Mouse (Mus musculus) left cerebral cortex, postnatal 25 days (tissue): ENCODE measurements at regions not wholly inside any gene's neighbourhood (a gene's known extent, or its start where the extent isn't known, plus 50 kb on each side); places are given as distances from the start of the nearest gene placed in this dataset.

Source experiments
- DNase-seq, 2 experiments: peaks; one replicate each; pipeline ENCODE4 v3.0.0; 2022; ENCODE audit warnings: low spot score in 2 of 2, mixed read lengths in 1 of 2
- intact Hi-C: fragments of 180-260 bp; cut with DNase I; formaldehyde crosslinking; loops from one replicate; pipeline ENCODE4 v1.15.1; 2025

GRCm38 (mm10) chr3:52724354-52724753 lies 292.7 kb downstream of the Cog6 start:
- intact Hi-C loops: no loop called here
- no peak for DNase-seq

- no peak for DNase-seq
- intact Hi-C loops: no loop called here
These were observed 294.1 kb downstream of the Cog6 start for GRCm38 (mm10) chr3:52722946-52723345.

DNA sequence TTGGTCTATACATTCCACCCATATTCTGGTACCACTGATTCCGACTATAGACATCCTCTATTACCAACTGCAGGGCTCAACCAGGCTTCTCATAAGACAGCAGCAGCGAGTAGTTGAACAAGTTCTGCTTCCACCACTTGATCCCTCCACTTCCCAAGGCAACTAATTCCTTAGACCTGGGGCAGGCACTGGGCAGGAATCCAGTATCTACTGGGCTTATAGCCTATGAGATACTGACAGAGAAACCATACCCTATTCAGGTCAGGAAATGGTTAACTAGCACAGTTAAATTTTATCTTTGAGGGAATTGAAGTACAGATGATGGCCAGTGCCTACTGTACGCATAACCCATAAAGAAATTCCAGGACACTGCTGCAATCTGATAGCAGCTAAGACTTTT lies 297.9 kb downstream of the Cog6 start:
- intact Hi-C loops: no loop called here
- no peak for DNase-seq

DNA sequence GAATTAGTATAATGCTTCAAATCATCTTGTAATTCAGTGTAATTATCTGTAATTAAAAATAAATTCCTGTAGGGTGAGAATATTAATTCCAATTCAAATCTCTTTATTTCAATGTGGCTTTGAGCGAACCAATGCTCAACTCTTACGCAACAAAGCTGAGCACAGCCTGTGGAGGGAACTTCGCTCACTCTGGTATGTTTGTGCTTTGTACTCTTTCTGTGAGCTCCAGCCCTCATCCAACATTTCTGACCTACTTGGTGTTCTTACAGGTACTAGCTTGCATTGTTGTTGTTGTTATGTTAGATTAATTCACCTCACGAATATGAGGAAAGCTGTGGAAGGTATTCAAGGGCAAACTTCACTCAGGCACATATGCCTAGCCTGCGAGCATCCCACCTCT lies 299.7 kb downstream of the Cog6 start:
- intact Hi-C loops: no loop called here
- DNase-seq: no peak

DNA sequence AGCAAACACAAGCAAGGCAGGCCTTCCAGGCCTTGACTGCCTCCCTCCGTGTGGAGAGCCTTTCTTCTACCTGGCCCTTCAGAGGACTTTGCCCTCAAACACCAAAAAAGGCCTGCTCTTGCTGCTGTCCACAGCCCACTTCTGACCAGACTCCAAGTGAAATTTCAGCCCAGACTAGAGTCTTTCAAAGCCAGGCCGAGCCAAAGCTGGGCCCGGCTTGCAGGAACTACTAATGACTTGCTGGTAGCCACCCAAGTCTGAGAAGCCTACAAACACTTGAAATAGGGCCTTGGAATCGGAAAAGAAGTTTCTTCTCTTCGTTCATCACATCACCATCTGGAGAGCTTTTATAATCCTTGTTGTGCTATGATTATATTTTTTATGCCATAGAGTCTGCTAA lies 304.9 kb downstream of the Cog6 start:
- peak in 1 of 2 experiments; percentile 31 for DNase-seq
- intact Hi-C loops: no loop called here

DNA sequence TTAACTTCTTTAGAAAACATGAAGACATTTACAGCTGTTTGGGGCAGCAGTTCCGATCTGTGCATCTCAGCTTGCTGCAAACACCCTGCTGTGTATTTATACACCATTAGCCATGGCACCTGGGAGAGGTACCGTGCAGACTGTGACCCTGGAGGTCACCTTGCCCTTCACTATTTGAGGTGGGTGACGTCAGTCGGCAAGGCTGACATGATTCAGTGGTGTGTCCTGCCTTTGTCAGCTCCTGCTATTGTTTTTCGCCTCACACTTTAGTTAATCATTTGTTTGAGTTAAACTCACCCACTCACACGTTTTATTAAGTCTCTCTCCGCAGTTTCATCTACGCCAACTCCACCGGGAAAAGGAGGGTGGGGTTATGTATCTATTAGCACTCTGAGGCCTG lies 305.9 kb downstream of the Cog6 start:
- DNase-seq: no peak
- intact Hi-C loops: no loop called here

GRCm38 (mm10) chr3:52708746-52709145 lies 308.3 kb downstream of the Cog6 start:
- intact Hi-C loops: no loop called here

DNA sequence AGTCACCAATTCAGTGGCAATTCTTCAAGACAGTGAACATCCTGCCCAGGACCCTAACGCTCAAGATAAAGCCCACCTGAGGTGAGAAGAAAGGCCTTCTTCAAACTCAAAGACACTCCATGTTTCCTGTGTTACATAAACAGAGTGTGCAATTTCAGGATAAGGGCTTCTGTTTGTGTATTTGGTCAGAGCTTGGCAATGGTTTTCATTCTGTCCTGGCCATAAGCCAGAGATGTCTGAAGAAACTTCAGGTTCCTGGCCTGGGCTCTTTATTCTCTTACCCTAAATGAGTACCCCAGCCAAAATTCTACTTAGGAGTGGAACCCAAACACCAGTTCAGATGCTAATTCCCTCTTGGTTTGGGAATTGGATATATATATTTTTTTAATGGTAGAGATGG lies 308.7 kb downstream of the Cog6 start:
- intact Hi-C loops: no loop called here
- no peak for DNase-seq

More at GRCm38 (mm10) chr3:52708746-52709145, 308.3 kb downstream of the Cog6 start:
- no peak for DNase-seq

- intact Hi-C loops: no loop called here
- peak in 1 of 2 experiments; percentile 48 for DNase-seq
These were observed 310.4 kb downstream of the Cog6 start for GRCm38 (mm10) chr3:52706626-52707025.

GRCm38 (mm10) chr3:52703751-52704150 lies 313.3 kb downstream of the Cog6 start:
- intact Hi-C loops: loop anchor here (1.0 to 2.0 kb wide), 3 partner anchors 17 to 193 kb away; no protein-coding TSS in a partner anchor
- peak in 1 of 2 experiments; percentile 71 for DNase-seq

DNA sequence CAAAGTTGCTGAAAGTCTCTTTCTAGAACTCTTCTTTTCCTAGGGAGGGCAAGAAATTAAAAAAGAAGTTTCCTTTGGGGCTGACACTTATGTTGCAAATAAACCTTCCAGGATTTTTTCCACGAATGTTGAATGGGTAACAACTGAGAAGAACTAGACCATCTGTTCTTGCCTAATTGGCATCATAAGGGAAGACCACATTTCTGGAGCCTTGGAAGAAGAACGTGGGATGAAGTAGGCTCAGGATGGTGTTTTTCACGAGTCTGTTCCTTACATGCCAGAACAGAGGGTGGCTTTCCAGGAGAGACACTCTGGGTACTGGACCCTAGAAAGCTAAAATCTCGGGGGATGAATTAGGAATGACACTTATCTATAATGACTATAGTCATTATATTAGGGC lies 314.1 kb downstream of the Cog6 start:
- peak; percentile 35 to 89 for DNase-seq
- intact Hi-C loops: loop anchor here (1.0 to 2.0 kb wide), 3 partner anchors 16 to 193 kb away; no protein-coding TSS in a partner anchor

GRCm38 (mm10) chr3:52701601-52702000 lies 315.4 kb downstream of the Cog6 start:
- DNase-seq: no peak
- intact Hi-C loops: no loop called here

DNA sequence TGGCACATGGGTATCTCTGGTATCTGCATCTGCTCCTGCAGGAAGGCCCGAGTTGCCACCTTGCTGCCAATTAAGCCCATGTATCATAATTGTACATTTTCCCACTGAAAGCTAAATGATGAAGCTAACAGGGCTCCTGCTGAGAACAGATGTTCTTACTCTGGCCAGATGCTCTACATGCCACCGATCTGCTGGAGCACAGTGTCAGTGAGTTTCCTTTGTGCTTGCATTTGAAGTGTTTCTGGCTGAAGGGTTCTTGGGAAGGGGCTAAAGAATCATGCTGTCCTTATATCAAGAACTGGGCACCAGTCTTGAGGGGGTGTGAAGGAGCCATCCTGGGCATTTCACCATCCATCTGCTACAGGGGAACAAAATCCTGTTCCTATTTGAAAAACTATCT lies 323.2 kb downstream of the Cog6 start:
- no peak for DNase-seq

GRCm38 (mm10) chr3:52685434-52686181 lies 331.4 kb downstream of the Cog6 start:
- intact Hi-C loops: loop anchor here (2.0 to 5.0 kb wide), 2 partner anchors 17 to 108 kb away; no protein-coding TSS in a partner anchor
- peak; percentile 38 to 85 for DNase-seq

More for the DNA sequence above, 323.2 kb downstream of the Cog6 start:
- intact Hi-C loops: no loop called here

DNA sequence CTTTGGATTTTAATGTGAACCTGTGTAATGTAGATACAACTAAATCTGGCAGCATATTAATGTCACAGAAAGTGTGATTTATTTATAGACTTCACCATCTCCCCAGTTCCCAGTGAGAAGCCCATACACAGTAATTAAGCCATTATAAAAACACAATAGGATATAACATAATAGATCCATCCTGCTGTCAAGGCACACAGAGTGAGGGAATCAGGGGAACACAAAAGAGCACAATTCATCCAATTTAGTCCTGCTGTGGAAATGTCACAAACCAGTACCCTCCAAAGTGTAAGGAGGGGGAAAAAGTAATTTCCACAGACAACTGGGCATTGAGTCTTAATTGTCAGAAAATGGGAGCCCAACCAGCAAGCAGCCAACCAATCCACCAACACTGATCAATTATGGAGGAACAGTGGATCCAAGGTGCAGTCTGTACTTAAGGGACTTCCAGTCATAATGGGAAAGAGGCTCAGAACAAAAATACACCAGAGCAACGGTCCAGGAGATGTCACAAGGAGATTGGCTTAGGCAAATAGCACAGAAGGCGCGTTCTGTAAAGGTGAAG lies 336.1 kb downstream of the Cog6 start:
- no peak for DNase-seq
- intact Hi-C loops: no loop called here

DNA sequence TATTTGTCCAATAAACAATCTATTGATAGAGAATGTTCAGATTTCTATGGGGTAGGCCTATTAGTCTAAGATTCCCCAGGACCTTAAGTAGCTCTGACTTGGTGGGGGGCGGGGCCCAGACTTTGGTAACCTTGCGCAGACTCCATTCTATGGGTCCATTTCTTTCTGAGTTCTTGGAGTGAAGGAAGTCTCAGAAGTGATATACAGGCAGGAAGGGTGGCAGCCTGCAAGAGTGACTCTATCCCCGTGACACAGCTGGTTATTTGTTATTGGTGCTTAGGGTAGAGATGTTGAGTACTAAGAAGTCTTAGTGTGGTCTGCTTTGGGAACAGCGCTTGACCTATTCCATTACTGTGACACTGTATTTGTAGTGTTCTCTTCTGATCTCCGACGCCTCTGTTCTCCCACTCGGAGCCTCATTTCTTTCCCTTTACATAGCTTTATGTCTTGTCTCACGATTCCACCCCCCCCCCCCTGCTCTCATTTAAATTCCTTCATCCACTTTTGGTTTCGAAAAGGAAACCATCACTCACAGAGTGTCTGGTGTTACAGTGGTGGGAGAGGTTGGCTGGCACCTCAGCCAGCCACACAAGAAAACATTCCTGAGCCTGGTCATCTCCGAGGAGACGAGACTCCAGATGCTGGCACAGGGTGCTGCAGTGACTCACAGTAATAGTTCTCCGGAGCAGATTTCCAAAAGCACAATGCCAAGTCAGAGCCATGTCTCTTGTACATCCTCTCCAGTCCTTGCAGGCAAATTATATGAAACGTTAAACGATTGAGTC lies 340.0 kb downstream of the Cog6 start:
- intact Hi-C loops: no loop called here
- peak in 1 of 2 experiments; percentile 79 for DNase-seq

DNA sequence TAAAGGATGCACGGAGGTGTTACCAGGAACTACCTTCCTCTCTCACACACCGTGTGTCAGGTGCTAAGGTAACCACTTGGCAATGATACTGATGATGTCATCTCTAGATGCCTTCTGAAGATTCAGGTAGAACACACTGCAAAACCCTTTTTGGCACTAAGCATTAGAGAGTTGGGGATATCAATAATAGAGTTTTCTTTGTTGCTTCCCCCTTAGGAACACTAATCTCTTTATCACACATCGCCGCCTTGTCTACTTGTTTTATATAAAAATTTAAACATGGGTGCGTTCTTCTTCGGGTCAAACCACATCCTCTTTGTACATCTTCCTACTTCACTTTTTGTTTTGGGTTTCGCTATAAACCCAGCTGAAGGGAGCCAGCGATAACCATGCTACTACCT lies 346.4 kb downstream of the Cog6 start:
- intact Hi-C loops: no loop called here
- no peak for DNase-seq

- intact Hi-C loops: no loop called here
- DNase-seq: peak in 1 of 2 experiments; percentile 56
These were observed 353.9 kb downstream of the Cog6 start for GRCm38 (mm10) chr3:52663161-52663602.

DNA sequence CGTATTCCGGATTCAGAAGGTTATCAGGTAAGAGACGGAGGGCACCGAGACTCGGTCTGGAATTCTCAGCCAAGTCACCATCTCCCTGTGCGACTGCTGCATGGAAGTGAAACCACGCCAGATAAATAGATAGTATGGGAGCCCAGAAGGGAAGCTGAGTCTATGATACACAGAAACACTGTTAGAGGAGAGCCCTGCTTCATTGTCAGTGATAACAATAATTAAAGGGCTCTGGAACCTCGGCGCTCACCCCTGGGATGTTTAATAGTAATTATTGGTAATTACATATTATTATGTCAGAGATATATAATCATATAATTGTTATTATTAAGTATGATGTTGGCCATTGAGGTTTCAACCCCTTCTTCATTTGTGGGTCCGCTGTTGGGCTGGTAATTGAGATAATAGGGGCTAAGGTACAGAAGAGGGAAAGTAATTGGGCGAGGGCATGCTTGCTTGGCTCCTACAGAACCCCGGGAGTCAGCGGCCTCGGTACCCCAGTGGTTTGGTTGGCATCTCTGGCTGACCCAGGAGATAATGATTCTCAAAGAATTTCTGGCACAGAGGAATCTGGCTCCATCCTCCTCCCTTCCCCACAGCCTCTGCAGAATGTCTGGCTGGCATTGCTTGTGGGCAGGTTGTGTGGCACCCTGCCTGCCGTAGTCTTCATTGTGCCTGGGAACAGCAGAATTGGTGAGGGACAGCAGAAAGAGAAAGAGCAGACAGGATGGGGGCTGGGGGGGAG lies 354.7 kb downstream of the Cog6 start:
- DNase-seq: peak in 1 of 2 experiments; percentile 59
- intact Hi-C loops: no loop called here

DNA sequence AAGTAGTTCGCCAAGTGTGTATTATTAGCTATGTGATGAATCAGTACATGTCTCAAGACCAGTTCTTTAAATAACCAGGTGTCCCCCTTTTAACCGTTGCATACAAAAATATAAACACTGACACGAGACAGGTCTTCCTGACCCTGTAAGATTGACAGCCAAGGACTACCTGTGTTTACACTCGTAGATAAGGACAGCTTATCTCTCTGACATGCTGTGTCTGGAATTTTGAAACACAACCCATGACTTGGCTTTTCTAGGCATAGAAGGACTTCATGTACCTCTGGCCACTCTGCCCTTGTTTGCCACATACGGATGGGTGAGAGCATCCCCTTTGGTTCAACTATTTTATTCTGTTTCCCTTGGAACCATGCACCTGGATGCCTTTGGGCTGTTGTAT lies 364.0 kb downstream of the Cog6 start:
- intact Hi-C loops: no loop called here

More for the DNA sequence above, 364.0 kb downstream of the Cog6 start:
- DNase-seq: no peak
